Mouse (Mus musculus) CH12.LX (cell line): ENCODE data around the gene Bpifa2. TPM values are rescaled to one million over a fixed set of nuclear protein-coding genes. Genes with fewer than 3 reads are reported as not detected.

ENCODE experiments used
- DNase-seq: peaks from one replicate; pipeline ENCODE4 v3.0.0-alpha.2; 2013; ENCODE audit errors: extremely low read depth
- H3K27ac ChIP-seq: 2 replicates; pipeline ENCODE4 v1.5.1; 2012; ENCODE audit warnings: low read depth, mild to moderate bottlenecking, control low read depth, moderate library complexity; ENCODE audit not compliant: insufficient read depth
- H3K27me3 ChIP-seq: replicated peaks from 2 replicates; pipeline ENCODE3; 2012; ENCODE audit warnings: inconsistent platforms
- H3K36me3 ChIP-seq, 2 experiments: replicated peaks in 1 of 2; 2 replicates each; pipeline versions ENCODE3 to v1.6.1; 2012; ENCODE audit warnings: inconsistent platforms in 1 of 2, low read length in 1 of 2, mild to moderate bottlenecking in 1 of 2, mixed read lengths in 1 of 2, moderate library complexity in 1 of 2; ENCODE audit not compliant: control insufficient read depth in 1 of 2, insufficient read depth in 1 of 2
- H3K4me1 ChIP-seq, 2 experiments: 2 replicates each; pipeline ENCODE4 v1.6.1; 2012; ENCODE audit warnings: inconsistent platforms in 1 of 2, moderate library complexity in 1 of 2; ENCODE audit not compliant: insufficient read depth in 2 of 2, control insufficient read depth in 1 of 2
- H3K4me2 ChIP-seq: 2 replicates; pipeline ENCODE4 v1.6.1; 2012; ENCODE audit warnings: low read depth, mild to moderate bottlenecking, control low read depth; ENCODE audit not compliant: poor library complexity, insufficient read depth, severe bottlenecking
- H3K4me3 ChIP-seq, 3 experiments: fragments of 150-350 bp in 1 of 3; sonication (generic) in 1 of 3; replicated peaks in 1 of 3; 2 replicates each; pipeline versions ENCODE3 to v1.5.1; 2011 to 2012; ENCODE audit warnings: low read depth in 2 of 3, low read length in 2 of 3, mild to moderate bottlenecking in 2 of 3, moderate library complexity in 2 of 3, control low read depth in 1 of 3, improper control_type of control experiment in 1 of 3, inconsistent platforms in 1 of 3, mixed read lengths in 1 of 3; ENCODE audit not compliant: poor library complexity in 1 of 3
- H3K79me2 ChIP-seq: replicated peaks from 2 replicates; pipeline ENCODE4 v1.6.1; 2012; ENCODE audit warnings: mild to moderate bottlenecking, moderate library complexity; ENCODE audit not compliant: control insufficient read depth, poor library complexity, insufficient read depth, severe bottlenecking; ENCODE audit errors: extremely low read depth
- H3K9ac ChIP-seq: 2 replicates; pipeline ENCODE4 v1.6.1; 2012; ENCODE audit warnings: low read depth, mild to moderate bottlenecking, control low read depth, moderate library complexity; ENCODE audit not compliant: insufficient read depth
- H3K9me3 ChIP-seq: replicated peaks from 2 replicates; pipeline ENCODE3; 2012; ENCODE audit warnings: low read length, inconsistent platforms, mixed read lengths
- E2F4 ChIP-seq: IDR thresholded peaks from 2 replicates; pipeline ENCODE4 v1.6.1; 2011; ENCODE audit warnings: low read depth, low read length, improper control_type of control experiment; ENCODE audit not compliant: insufficient replicate concordance
- GABPA ChIP-seq: IDR thresholded peaks from 2 replicates; pipeline ENCODE4 v1.6.1; 2012; ENCODE audit warnings: low read depth, low read length, improper control_type of control experiment, inconsistent platforms; ENCODE audit not compliant: insufficient replicate concordance
- HCFC1 ChIP-seq: IDR thresholded peaks from 2 replicates; pipeline ENCODE4 v1.6.1; 2012; ENCODE audit warnings: low read depth, mild to moderate bottlenecking, inconsistent platforms, low read length, improper control_type of control experiment
- IRF4 ChIP-seq: IDR thresholded peaks from 2 replicates; pipeline ENCODE4 v1.6.1; 2014; ENCODE audit warnings: low read depth, mild to moderate bottlenecking, inconsistent platforms, low read length, improper control_type of control experiment
- JUN ChIP-seq: IDR thresholded peaks from 2 replicates; pipeline ENCODE4 v1.6.1; 2011; ENCODE audit warnings: low read depth, mild to moderate bottlenecking, low read length, improper control_type of control experiment, moderate library complexity; ENCODE audit not compliant: insufficient read depth
- JUND ChIP-seq: conservative IDR thresholded peaks from 2 replicates; pipeline ENCODE4 v1.6.1; 2011; ENCODE audit warnings: low read depth, low read length, improper control_type of control experiment
- MAFK ChIP-seq: IDR thresholded peaks from 2 replicates; pipeline ENCODE4 v1.6.1; 2011; ENCODE audit warnings: low read length, improper control_type of control experiment; ENCODE audit not compliant: insufficient replicate concordance
- MAX ChIP-seq: IDR thresholded peaks from 2 replicates; pipeline ENCODE4 v1.6.1; 2011; ENCODE audit warnings: low read length, improper control_type of control experiment
- MYC ChIP-seq: IDR thresholded peaks from 2 replicates; pipeline ENCODE4 v1.6.1; 2011; ENCODE audit warnings: low read depth, mild to moderate bottlenecking, improper control_type of control experiment, low read length
- NELFE ChIP-seq: IDR thresholded peaks from 2 replicates; pipeline ENCODE4 v1.6.1; 2011; ENCODE audit warnings: low read depth, low read length, improper control_type of control experiment
- POLR2A ChIP-seq: IDR thresholded peaks from 2 replicates; pipeline ENCODE4 v1.6.1; 2011; ENCODE audit warnings: low read depth, mild to moderate bottlenecking, improper control_type of control experiment, low read length
- POLR2AphosphoS2 ChIP-seq: IDR thresholded peaks from 2 replicates; pipeline ENCODE4 v1.6.1; 2011; ENCODE audit warnings: low read depth, low read length, improper control_type of control experiment
- TCF12 ChIP-seq: IDR thresholded peaks from 2 replicates; pipeline ENCODE4 v1.6.1; 2014; ENCODE audit warnings: low read depth, mild to moderate bottlenecking, inconsistent platforms, low read length, improper control_type of control experiment
- UBTF ChIP-seq: IDR thresholded peaks from 2 replicates; pipeline ENCODE4 v1.6.1; 2012; ENCODE audit warnings: low read depth, mild to moderate bottlenecking, inconsistent platforms, low read length, improper control_type of control experiment, moderate library complexity
- USF1 ChIP-seq: IDR thresholded peaks from 2 replicates; pipeline ENCODE4 v1.6.1; 2014; ENCODE audit warnings: low read depth, mild to moderate bottlenecking, inconsistent platforms, low read length, improper control_type of control experiment
- USF2 ChIP-seq: conservative IDR thresholded peaks from 2 replicates; pipeline ENCODE4 v1.6.1; 2011; ENCODE audit warnings: low read depth, low read length, improper control_type of control experiment
- ZC3H11A ChIP-seq: IDR thresholded peaks from 2 replicates; pipeline ENCODE4 v1.6.1; 2012; ENCODE audit warnings: low read depth, mild to moderate bottlenecking, inconsistent platforms, low read length, improper control_type of control experiment
- ZMIZ1 ChIP-seq: IDR thresholded peaks from 2 replicates; pipeline ENCODE4 v1.6.1; 2012; ENCODE audit warnings: low read depth, mild to moderate bottlenecking, inconsistent platforms, low read length, improper control_type of control experiment
- dilution Hi-C: fragments of 300-500 bp; cut with MboI; formaldehyde crosslinking; loops from 2 replicates; pipeline ENCODE4 v1.14.3; 2020; ENCODE audit warnings: low sequenced_read_pairs; ENCODE audit not compliant: extremely low pct_unique_long_range_greater_than_20kb, extremely low pct_ligation_motif_present
- in situ Hi-C: fragments of 300-500 bp; cut with MboI; formaldehyde crosslinking; loops from 3 replicates; pipeline ENCODE4 v1.14.3; 2019; ENCODE audit warnings: low sequenced_read_pairs, low pct_ligation_motif_present, low pct_unique_long_range_greater_than_20kb, mixed read lengths
- polyA plus RNA-seq: library from polyadenylated mRNA; unstranded; fragments of >175 nt; gene quantifications from 2 replicates; pipeline ENCODE4 v1.2.1, GENCODE M21; 2012; ENCODE audit warnings: low read depth; ENCODE audit not compliant: insufficient read length
- total RNA-seq, 2 experiments: library from RNA; depleted of rRNA; stranded (reverse); fragments of 300-350 nt in 1 of 2; fragments of >200 nt in 1 of 2; gene quantifications; 2 replicates each; pipeline ENCODE4 v1.2.3; 2012 to 2014

The Bpifa2 gene
- total and polyA plus RNA-seq, 3 experiments: not detected

- Histone ChIP-seq H3K9me3 (no peaks in the 10 kb centered on the region), H3K4me1 (peaks cover 0 to 7% of the 10 kb centered on the region in 2 experiments; a peak in 2 of 4 replicates), H3K4me2 (no peak overlapping the region), H3K36me3 (no peaks in the 10 kb centered on the region), H3K27me3 (peaks cover 95% of the 10 kb centered on the region), H3K9ac (no peak overlapping the region), H3K4me3 (no peak overlapping the region), H3K79me2 (no peaks in the 10 kb centered on the region), H3K27ac (no peak overlapping the region)
- in situ Hi-C loops: no loop called here
- no peak for TF ChIP-seq USF1
- no peak for TF ChIP-seq E2F4
- TF ChIP-seq JUN: no peak
- no peak for TF ChIP-seq NELFE
- no peak for TF ChIP-seq POLR2A
- TF ChIP-seq UBTF: no peak
- no peak for TF ChIP-seq POLR2AphosphoS2
- no peak for TF ChIP-seq JUND
- no peak for TF ChIP-seq MAFK
- TF ChIP-seq IRF4: no peak
- no peak for TF ChIP-seq ZMIZ1
- TF ChIP-seq HCFC1: no peak
- TF ChIP-seq MAX: no peak
- no peak for TF ChIP-seq TCF12
- TF ChIP-seq USF2: no peak
- TF ChIP-seq ZC3H11A: no peak
- no peak for TF ChIP-seq GABPA
- dilution Hi-C loops: no loop called here
- DNase-seq: no peak
These were observed 44.7 kb upstream of the Bpifa2 start for GRCm38 (mm10) chr2:153963334-153963733.

- Histone ChIP-seq H3K9ac (no peak overlapping the region), H3K27me3 (peaks cover 90% of the 10 kb centered on the region), H3K27ac (no peak overlapping the region), H3K9me3 (no peaks in the 10 kb centered on the region), H3K36me3 (no peaks in the 10 kb centered on the region), H3K4me3 (no peak overlapping the region), H3K4me1 (no peaks in the 10 kb centered on the region), H3K79me2 (no peaks in the 10 kb centered on the region), H3K4me2 (no peak overlapping the region)
- no peak for DNase-seq
- TF ChIP-seq MAFK (no peak), MYC (no peak), HCFC1 (no peak), IRF4 (no peak)
- in situ Hi-C loops: no loop called here
- dilution Hi-C loops: no loop called here
These were observed 37.8 kb upstream of the Bpifa2 start for GRCm38 (mm10) chr2:153970221-153970620.
